Mouse (Mus musculus): Measurements from ENCODE around the gene Mcam. TPM values are rescaled to one million over a fixed set of nuclear protein-coding genes. Genes with fewer than 3 reads are reported as not detected.

The Mcam gene
- total RNA-seq, 2 experiments from 2014 or later, result 24.2 to 31.2 TPM

DNA sequence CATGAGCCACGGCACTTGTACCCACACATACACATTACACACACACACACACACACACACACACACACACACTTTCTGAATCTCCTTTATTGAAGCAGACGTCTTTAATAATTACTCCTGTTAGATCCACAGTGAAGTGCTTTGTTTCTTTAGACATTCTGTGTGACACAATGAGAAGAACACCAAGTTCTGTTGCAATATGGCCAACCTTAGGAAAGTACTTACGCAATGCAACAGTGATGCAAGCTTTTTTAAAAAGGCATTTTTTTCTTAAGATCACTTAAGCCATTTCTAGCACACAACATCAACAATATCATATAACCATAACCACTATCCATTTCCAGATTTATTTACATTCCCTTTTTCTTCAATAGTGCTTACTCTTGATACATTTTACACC lies 56.9 kb downstream of the Mcam start:
- no peak for DNase-seq
- intact Hi-C loops (cut with DNase I), result no loop called here

DNA sequence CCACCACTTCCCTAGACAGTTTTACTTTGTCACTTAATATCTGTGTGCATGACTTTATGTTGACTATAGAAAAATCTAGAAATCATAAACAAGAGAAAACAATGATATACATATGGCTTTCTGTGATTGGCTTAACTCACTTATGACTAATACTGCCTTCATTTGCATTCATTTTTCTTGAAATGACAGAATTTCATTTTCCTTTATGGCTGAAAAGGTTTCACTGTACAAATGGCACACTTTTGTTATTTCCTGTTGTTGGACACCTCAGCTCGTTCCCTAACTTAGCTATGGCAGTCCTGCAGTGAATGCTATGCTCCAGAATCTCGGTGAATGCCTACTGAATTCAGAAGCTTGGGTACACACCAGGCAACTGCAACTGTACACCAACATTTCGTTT lies 58.0 kb downstream of the Mcam start:
- intact Hi-C loops (cut with DNase I), result no loop called here
- DNase-seq, result no peak

Other genes with a start within 250 kb of the Mcam start
- 10 to 100 TPM; 13.2 to 18.7 TPM for gene Thy1, start 91.1 kb upstream of the Mcam start, total RNA-seq (2021)
- 100 to 1,000 TPM; 236 to 254 TPM for gene Usp2, start 67.4 kb upstream of the Mcam start, total RNA-seq (2021)
- gene Mfrp, start 32.7 kb upstream of the Mcam start, total RNA-seq (2021), result not detected
- 1 to 10 TPM; 6.7 to 9.6 TPM for gene C1qtnf5, start 27.2 kb upstream of the Mcam start, total RNA-seq (2021)
- 1 to 10 TPM in 1 of 2 experiments, under 1 TPM in 1; 0.57 to 1.3 TPM for gene Gm49380, start 21.0 kb upstream of the Mcam start, total RNA-seq (2021)
- gene Rnf26, start 21.0 kb upstream of the Mcam start, total RNA-seq (2021), result 1 to 10 TPM; 2.1 to 3.6 TPM
- 10 to 100 TPM in 1 of 2 experiments, 1 to 10 TPM in 1; 7.8 to 10.4 TPM for gene Cbl, start 99.6 kb downstream of the Mcam start, total RNA-seq (2021)
- not detected for gene Ccdc153, start 106.2 kb downstream of the Mcam start, total RNA-seq (2021)
- gene Pdzd3, start 117.0 kb downstream of the Mcam start, total RNA-seq (2021), result 1 to 10 TPM in 1 of 2 experiments, under 1 TPM in 1; 0.44 to 1.4 TPM
- 10 to 100 TPM; 22.4 to 22.6 TPM for gene Nlrx1, start 134.1 kb downstream of the Mcam start, total RNA-seq (2021)
- gene Abcg4, start 154.1 kb downstream of the Mcam start, total RNA-seq (2021), result under 1 TPM; 0.48 to 0.74 TPM
- gene Hinfp, start 171.2 kb downstream of the Mcam start, total RNA-seq (2021), result 1 to 10 TPM; 4.9 to 6.0 TPM
- 10 to 100 TPM; 12.8 to 14.2 TPM for gene C2cd2l, start 185.8 kb downstream of the Mcam start, total RNA-seq (2021)
- 10 to 100 TPM; 11.9 to 12.7 TPM for gene Dpagt1, start 191.6 kb downstream of the Mcam start, total RNA-seq (2021)
- gene H2afx, start 200.2 kb downstream of the Mcam start, total RNA-seq (2021), result 10 to 100 TPM in 1 of 2 experiments, 1 to 10 TPM in 1; 10.0 to 12.9 TPM
- 10 to 100 TPM; 19.7 to 21.2 TPM for gene Hmbs, start 209.8 kb downstream of the Mcam start, total RNA-seq (2021)
- 10 to 100 TPM; 15.4 to 16.2 TPM for gene Vps11, start 227.2 kb downstream of the Mcam start, total RNA-seq (2021)
- gene Hyou1, start 245.0 kb downstream of the Mcam start, total RNA-seq (2021), result 10 to 100 TPM; 25.0 to 26.0 TPM

All from gastrocnemius, postnatal 36 days (tissue).